Mouse (Mus musculus): Measurements from ENCODE around the gene Tsc22d4.

DNA sequence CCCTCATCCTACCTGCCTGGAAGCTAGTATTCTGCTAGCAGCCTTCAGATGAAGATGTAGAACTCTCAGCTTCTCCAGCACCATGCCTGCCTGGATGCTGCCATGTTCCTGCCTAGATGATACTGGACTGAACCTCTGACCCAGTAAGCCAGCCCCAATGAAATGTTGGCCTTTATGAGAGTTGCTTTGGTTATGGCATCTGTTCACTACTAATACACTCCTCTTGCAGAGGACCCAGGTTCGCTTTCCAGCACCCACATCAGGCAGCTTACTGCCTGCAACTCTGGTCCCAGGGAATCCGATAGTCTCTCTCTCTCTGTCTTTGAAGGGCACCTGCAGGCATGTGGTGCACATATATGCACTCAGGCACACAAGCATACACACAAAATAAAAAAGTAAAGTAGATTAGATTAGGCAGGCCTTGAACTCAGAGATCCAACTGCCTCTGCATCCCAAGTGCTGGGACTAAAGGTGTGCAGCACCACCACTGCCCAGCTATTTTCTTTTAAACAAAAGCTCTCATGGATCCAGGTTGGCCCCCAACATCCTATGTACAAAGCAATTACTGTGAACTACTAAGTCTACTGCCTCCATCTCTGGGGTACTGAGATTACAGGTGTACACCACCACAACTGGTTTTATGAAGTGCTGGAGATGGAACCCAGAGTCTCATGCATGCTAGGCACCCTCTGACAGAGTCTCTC, 30.2 kb downstream of the Tsc22d4 start:
- TF ChIP-seq CTCF (IDR thresholded peaks at IDR 0.05; ENCODE audit: low read depth) (no peak), EP300 (IDR thresholded peaks at IDR 0.05; ENCODE audit: low read depth) (no peak)

All from heart, postnatal 0 days (tissue).